Mouse (Mus musculus) lung, postnatal 36 days (tissue): ENCODE measurements around the gene Crhr1.
"Not testable (repeated sequence)": the region's sequence is repeated elsewhere in the genome, so short reads cannot be mapped to it uniquely, and the experiment has no call there.

Experiments
- DNase-seq: peaks from one replicate; pipeline ENCODE4 v3.0.0; 2022; ENCODE audit warnings: mixed read lengths

Crhr1 gene

DNA sequence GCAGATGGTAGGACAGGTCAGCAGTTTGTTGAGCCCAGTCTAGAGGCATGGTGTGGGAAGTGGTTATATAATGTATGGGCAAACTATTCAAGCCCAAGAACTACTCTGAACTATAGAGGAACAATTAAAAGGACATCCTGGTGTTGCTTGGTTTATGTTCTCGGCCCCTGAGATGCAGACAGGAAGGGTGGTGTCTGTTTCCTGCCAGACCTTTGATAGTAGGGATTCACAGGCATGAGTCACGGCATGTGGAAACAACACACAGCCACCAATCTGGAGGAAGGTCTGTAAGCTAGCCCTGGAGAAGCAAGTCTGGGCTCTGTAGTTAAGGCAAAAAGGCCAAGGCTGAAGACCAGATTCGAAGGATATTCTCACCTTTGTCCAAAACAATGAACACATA lies 70.6 kb downstream of the Crhr1 start:
- peak; percentile 40 for DNase-seq

DNA sequence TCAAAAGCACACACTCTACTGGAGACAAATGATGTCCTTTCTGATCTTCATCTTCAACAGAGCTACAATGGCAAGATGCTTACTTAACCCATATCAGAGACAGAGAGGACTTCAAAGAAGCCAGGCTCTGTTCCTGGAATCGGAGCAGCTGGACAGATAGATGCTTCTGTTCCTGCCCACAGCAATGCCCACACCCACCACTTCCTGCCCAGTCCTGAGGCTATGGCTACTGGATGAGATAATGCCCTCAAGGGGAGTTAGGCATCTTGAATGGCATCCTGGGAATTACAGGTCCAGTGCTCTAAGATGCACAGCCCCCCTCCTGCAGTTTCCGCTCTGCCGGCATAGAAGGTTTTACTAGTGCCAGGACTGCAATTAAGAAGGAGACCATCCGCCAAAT lies 73.9 kb downstream of the Crhr1 start:
- DNase-seq, result peak; percentile 7

DNA sequence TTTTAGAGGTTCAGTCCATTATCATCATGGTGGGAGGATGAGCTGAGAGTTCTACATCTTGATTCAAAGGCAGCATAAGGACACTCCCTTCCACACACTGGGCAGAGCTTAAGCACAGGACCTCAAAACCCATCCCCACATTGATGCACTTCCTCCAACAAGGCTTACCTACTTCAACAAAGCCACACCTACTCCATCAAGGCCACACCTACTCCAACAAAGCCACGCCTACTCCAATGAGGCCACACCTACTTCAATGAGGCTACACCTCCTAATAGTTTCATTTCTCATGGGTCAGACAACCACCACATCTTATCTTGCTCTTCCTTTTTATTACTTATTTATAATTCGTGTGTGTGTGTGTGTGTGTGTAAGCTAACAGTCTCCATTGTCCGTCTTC lies 76.4 kb downstream of the Crhr1 start:
- no peak for DNase-seq

DNA sequence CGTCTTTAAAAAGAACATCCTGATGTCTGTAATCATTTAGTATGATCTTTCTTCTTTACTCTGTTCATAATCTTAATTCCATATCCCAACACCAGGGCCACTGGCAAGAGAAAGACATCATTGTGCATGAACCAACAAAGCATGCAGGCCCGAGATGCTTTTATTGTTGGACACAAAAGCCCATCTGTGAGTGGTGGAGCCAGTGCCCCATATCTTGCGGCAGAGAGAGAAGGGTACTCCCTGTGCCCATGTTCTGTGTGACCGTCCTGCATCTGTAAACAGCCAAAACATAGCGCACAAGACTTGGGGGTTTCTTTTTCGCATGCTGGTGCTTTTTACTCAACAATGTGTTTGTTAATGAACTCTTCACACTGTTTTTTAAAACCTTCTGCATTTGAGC lies 78.6 kb downstream of the Crhr1 start:
- no peak for DNase-seq

DNA sequence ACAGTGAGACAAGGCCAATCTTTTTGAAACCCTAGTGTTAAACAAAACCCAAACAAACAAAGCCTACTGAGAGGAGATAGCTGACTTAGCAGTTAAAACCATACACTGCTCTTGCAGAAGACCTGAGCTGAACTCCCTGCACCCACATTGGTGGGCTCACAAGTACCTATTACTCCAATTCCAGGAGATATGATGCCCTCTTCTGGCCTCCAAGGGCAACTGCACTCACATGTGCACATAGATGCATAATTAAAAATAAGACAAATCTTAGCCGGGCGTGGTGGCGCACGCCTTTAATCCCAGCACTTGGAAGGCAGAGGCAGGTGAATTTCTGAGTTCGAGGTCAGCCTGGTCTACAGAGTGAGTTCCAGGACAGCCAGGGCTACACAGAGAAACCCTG lies 81.5 kb downstream of the Crhr1 start:
- not testable (repeated sequence) for DNase-seq

DNA sequence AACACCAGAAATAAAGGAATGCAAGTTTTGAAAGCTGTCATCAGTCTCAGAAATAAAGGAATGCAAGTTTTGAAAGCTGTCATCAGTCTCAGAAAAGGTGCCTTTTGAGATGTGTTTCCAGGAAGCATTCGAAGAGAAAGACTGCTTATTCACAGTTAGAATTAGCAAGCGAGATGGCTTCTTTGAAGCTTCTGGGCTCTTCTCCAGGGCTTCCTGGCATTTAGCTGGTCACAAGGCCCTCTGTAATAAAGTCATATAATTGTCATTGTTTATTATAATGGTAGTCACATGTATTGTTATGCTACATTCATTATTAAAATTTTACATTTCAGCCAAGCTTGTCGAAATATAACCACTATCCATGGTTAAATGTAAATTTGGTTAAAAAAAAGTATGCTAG lies 85.4 kb downstream of the Crhr1 start:
- no peak for DNase-seq

DNA sequence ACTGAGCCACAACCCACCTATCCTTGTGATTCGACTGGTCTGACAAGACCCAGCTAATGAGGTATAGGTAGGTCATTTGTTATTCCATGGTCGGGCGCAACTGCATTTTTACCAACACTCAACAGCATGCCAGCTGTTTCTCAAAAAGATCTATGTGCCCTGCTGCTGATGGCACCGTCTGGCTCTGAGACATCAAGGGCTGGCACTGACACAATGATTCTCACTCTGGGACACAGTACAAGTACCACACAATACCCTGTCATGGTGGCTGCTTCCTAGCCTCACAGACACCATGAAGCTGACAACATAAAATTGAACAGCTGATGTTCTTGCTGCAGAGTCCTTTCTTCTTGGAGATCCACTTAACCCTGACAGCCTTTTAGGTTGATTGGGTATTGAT lies 87.6 kb downstream of the Crhr1 start:
- DNase-seq, result no peak

DNA sequence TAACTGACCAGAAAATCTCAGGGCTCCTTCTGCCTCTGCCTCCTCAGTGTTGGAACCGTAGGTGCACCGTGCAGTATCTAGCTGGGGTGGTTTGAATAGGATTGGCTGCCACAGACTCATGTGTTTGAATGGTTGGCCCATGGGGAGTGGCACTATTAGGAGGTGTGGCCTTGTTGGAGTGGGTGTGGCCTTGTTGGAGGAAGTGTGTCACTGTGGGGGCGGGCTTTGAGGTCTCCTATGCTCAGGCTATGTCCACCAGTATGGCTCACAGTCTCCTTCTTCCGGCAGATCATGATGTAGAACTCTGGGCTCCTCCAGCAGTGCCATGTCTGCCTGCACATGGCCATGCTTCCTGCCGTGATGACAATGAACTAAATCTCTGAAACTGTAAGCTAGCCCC lies 89.1 kb downstream of the Crhr1 start:
- DNase-seq, result no peak

DNA sequence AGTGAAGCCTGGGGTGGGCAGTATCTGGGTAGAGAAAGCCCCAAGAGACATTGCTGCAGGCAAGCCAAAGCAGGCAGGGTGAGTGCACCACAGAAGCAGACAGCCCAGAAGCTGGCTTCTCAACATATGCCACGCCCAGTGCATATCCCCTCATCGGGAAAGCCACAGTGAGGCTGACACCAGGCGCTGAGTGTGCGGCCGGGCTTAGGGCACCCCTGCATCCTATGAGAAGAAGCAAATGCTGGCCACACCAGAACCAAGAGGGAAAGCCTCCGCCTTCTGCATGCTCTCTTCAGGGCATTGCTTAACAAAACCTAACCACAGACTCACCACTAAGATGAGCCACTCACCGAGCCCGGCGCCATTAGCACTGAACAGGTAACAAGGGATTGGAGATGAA lies 90.6 kb downstream of the Crhr1 start:
- no peak for DNase-seq
